Mouse (Mus musculus) stomach, postnatal 0 days (tissue): ENCODE measurements at regions not wholly inside any gene's neighbourhood (a gene's known extent, or its start where the extent isn't known, plus 50 kb on each side); places are given as distances from the start of the nearest gene placed in this dataset.

Experiments used
- CTCF ChIP-seq: IDR thresholded peaks from 2 replicates; pipeline ENCODE4 v1.5.1; 2016; ENCODE audit warnings: antibody characterized with exemption, low read depth, mild to moderate bottlenecking, moderate library complexity
- EP300 ChIP-seq: optimal IDR thresholded peaks from 2 replicates; pipeline ENCODE3; 2016; ENCODE audit warnings: antibody characterized with exemption

DNA sequence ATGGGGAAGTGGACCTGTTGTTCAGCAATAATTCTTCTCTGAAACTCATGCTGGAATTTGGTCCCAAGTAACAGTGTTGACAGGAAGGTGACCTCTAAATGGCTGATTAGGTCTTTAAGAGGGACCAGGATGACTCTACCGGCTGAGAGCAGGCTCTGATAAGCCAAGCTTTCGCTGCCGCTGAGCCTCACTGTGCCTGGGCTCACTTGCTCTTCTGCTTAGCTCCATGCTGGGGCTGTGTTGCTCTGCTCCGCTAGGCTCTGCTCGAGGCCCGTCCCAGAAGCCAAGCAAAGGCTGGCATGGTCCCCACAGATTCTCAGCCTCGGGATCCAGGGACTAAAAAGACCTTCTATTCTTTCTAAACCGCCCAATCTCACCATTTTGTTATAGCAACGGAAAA, 54.0 kb upstream of the Msx2 start:
- TF ChIP-seq CTCF: no peak
- TF ChIP-seq EP300: no peak
